Mouse (Mus musculus): Measurements from ENCODE around the gene Hspbp1. TPM values are rescaled to one million over a fixed set of nuclear protein-coding genes. Genes with fewer than 3 reads are reported as not detected.
A peak's percentile ranks its signal among the peaks of the same experiment; 100 is the strongest.

Gene Hspbp1
- polyA plus RNA-seq, 1 experiment from 2014 or later = 115 TPM

DNA sequence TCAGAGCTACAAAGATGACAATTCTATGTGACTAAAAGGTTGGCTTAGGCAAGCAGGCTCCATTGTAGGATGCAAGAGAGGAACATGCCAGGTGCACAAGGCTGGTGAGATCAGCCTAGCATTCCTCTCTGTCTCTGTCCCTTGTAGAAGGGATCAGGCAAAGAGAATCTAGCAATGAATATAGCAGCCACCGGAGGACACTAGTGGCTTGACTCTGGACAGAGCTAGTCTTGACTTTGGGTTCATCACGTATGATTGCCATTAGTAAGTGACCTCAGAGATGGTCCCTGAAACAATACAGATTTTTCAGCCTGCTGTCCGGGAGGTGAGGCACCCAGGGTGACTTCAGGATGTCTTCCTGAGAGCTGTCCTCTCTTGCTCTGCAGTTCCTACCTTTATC, 27.7 kb upstream of the Hspbp1 start:
- no peak overlapping the region for H3K27ac ChIP-seq (ENCODE audit: low read depth, low read length)

GRCm38 (mm10) chr7:4705098-4705497, 20.2 kb upstream of the Hspbp1 start:
- peak overlapping the region; percentile 4; the same call in 1 of the 2 replicates for H3K9ac ChIP-seq (ENCODE audit: low read length)
- 30% methylated on average over 18 of the region's 18 CpGs for WGBS
- no peaks in the 10 kb centered on the region for H3K9me3 ChIP-seq (ENCODE audit: control insufficient read depth, low read length)
- DNase-seq (ENCODE audit: low spot score) (peak; percentile 75), ATAC-seq (replicated peaks; ENCODE audit: low FRiP score) (no peak)
- H3K36me3 ChIP-seq (ENCODE audit: control insufficient read depth, insufficient read depth, low read length) = peaks cover 12% of the 10 kb centered on the region; the same call in 1 of the 2 replicates
- no peaks in the 10 kb centered on the region for H3K4me1 ChIP-seq (replicated peaks; ENCODE audit: control insufficient read depth, insufficient read depth, low read length)
- H3K27me3 ChIP-seq (ENCODE audit: control insufficient read depth, insufficient read depth, low read length) = no peaks in the 10 kb centered on the region
- H3K4me2 ChIP-seq (ENCODE audit: low read depth, low read length, severe bottlenecking) = no peak overlapping the region
- H3K27ac ChIP-seq (ENCODE audit: low read depth, low read length) = no peak overlapping the region
- no peak overlapping the region for H3K4me3 ChIP-seq (ENCODE audit: low read depth, low read length)

More for the DNA sequence above, 27.7 kb upstream of the Hspbp1 start:
- no peaks in the 10 kb centered on the region for H3K4me1 ChIP-seq (replicated peaks; ENCODE audit: control insufficient read depth, insufficient read depth, low read length)
- H3K36me3 ChIP-seq (ENCODE audit: control insufficient read depth, insufficient read depth, low read length) = peaks cover 14% of the 10 kb centered on the region; the same call in 1 of the 2 replicates
- no peak overlapping the region for H3K4me2 ChIP-seq (ENCODE audit: low read depth, low read length, severe bottlenecking)
- no peaks in the 10 kb centered on the region for H3K9me3 ChIP-seq (ENCODE audit: control insufficient read depth, low read length)
- ATAC-seq (replicated peaks; ENCODE audit: low FRiP score) (no peak), DNase-seq (ENCODE audit: low spot score) (no peak)
- H3K4me3 ChIP-seq (ENCODE audit: low read depth, low read length) = no peak overlapping the region
- no peak overlapping the region for H3K9ac ChIP-seq (ENCODE audit: low read length)
- H3K27me3 ChIP-seq (ENCODE audit: control insufficient read depth, insufficient read depth, low read length) = no peaks in the 10 kb centered on the region
- 86% methylated on average over 3 of the region's 3 CpGs for WGBS

DNA sequence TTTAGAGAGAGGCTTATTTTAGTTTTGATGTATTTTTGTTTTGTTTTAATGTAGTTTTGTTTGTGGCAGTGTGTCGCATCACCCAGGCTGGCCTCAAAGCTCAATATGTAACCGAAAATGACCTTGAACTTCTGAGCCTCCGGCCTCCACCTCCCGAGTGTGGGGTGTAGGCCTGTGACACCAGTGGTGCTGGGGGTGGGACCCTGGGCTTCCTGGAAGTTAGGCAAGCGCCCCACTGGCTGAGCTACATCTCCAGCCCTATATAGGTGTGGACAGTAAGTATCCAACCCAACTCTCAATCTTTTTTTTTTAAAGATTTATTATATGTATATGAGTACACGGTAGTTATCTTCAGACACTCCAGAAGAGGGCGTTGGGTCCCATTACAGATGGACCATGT, 18.3 kb upstream of the Hspbp1 start:
- Histone ChIP-seq H3K36me3 (ENCODE audit: control insufficient read depth, insufficient read depth, low read length) (peaks cover 10% of the 10 kb centered on the region; the same call in 1 of the 2 replicates), H3K4me3 (ENCODE audit: low read depth, low read length) (no peak overlapping the region), H3K4me2 (ENCODE audit: low read depth, low read length, severe bottlenecking) (no peak overlapping the region), H3K9me3 (ENCODE audit: control insufficient read depth, low read length) (no peaks in the 10 kb centered on the region), H3K9ac (ENCODE audit: low read length) (no peak overlapping the region), H3K4me1 (replicated peaks; ENCODE audit: control insufficient read depth, insufficient read depth, low read length) (no peaks in the 10 kb centered on the region), H3K27ac (ENCODE audit: low read depth, low read length) (no peak overlapping the region), H3K27me3 (ENCODE audit: control insufficient read depth, insufficient read depth, low read length) (no peaks in the 10 kb centered on the region)
- ATAC-seq (replicated peaks; ENCODE audit: low FRiP score) (no peak), DNase-seq (ENCODE audit: low spot score) (no peak)
- WGBS = 96% methylated on average over 7 of the region's 7 CpGs

DNA sequence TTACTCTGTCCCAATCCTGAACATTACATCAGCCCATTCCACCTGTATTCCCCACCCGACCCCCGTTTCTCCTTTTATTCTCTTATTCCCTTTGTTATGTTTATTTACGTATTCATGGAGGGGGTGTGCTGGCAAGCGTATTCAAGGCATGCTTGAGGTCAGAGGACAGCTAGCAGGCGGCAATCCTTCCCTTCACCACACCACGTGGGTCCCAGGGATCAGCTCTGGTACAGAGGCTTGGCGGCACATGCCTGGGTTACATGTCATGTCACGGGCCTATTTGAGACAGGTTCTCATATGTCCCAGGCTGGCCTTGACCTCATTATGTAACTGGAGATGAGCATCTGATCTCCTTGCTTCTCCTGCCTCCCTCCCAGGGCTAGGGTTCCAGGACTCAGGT, 17.5 kb upstream of the Hspbp1 start:
- DNase-seq (ENCODE audit: low spot score) (no peak), ATAC-seq (replicated peaks; ENCODE audit: low FRiP score) (no peak)
- WGBS = 51% methylated on average over 8 of the region's 8 CpGs

GRCm38 (mm10) chr7:4693004-4693403, 8.1 kb upstream of the Hspbp1 start:
- H3K4me2 ChIP-seq (ENCODE audit: low read depth, low read length, severe bottlenecking) = no peak overlapping the region
- 84% methylated on average over 6 of the region's 6 CpGs for WGBS
- peaks cover 4% of the 10 kb centered on the region; the same call in 1 of the 2 replicates for H3K4me1 ChIP-seq (replicated peaks; ENCODE audit: control insufficient read depth, insufficient read depth, low read length)
- H3K9ac ChIP-seq (ENCODE audit: low read length) = no peak overlapping the region
- no peak for DNase-seq (ENCODE audit: low spot score)
- no peak overlapping the region for H3K4me3 ChIP-seq (ENCODE audit: low read depth, low read length)
- no peak overlapping the region for H3K27ac ChIP-seq (ENCODE audit: low read depth, low read length)
- no peaks in the 10 kb centered on the region for H3K27me3 ChIP-seq (ENCODE audit: control insufficient read depth, insufficient read depth, low read length)
- no peaks in the 10 kb centered on the region for H3K9me3 ChIP-seq (ENCODE audit: control insufficient read depth, low read length)
- no peak for ATAC-seq (replicated peaks; ENCODE audit: low FRiP score)
- peaks cover 2% of the 10 kb centered on the region; the same call in 1 of the 2 replicates for H3K36me3 ChIP-seq (ENCODE audit: control insufficient read depth, insufficient read depth, low read length)

More for the DNA sequence above, 17.5 kb upstream of the Hspbp1 start:
- no peak overlapping the region for H3K27ac ChIP-seq (ENCODE audit: low read depth, low read length)
- H3K4me3 ChIP-seq (ENCODE audit: low read depth, low read length) = no peak overlapping the region
- peaks cover 6% of the 10 kb centered on the region; the same call in 1 of the 2 replicates for H3K36me3 ChIP-seq (ENCODE audit: control insufficient read depth, insufficient read depth, low read length)
- no peak overlapping the region for H3K4me2 ChIP-seq (ENCODE audit: low read depth, low read length, severe bottlenecking)
- no peaks in the 10 kb centered on the region for H3K4me1 ChIP-seq (replicated peaks; ENCODE audit: control insufficient read depth, insufficient read depth, low read length)
- H3K9me3 ChIP-seq (ENCODE audit: control insufficient read depth, low read length) = no peaks in the 10 kb centered on the region
- no peaks in the 10 kb centered on the region for H3K27me3 ChIP-seq (ENCODE audit: control insufficient read depth, insufficient read depth, low read length)
- no peak overlapping the region for H3K9ac ChIP-seq (ENCODE audit: low read length)

GRCm38 (mm10) chr7:4690951-4691653, 6.2 kb upstream of the Hspbp1 start:
- DNase-seq (ENCODE audit: low spot score) (peak; percentile 61), ATAC-seq (replicated peaks; ENCODE audit: low FRiP score) (peak; percentile 74)
- H3K9me3 ChIP-seq (ENCODE audit: control insufficient read depth, low read length) = no peaks in the 10 kb centered on the region
- H3K9ac ChIP-seq (ENCODE audit: low read length) = peak overlapping the region; percentile 100
- peaks cover 2% of the 10 kb centered on the region; the same call in 1 of the 2 replicates for H3K36me3 ChIP-seq (ENCODE audit: control insufficient read depth, insufficient read depth, low read length)
- 6% methylated on average over 17 of the region's 35 CpGs for WGBS
- peak overlapping the region; percentile 99 for H3K4me3 ChIP-seq (ENCODE audit: low read depth, low read length)
- peaks cover 4% of the 10 kb centered on the region; the same call in 1 of the 2 replicates for H3K4me1 ChIP-seq (replicated peaks; ENCODE audit: control insufficient read depth, insufficient read depth, low read length)
- H3K27ac ChIP-seq (ENCODE audit: low read depth, low read length) = peak overlapping the region; percentile 92
- H3K27me3 ChIP-seq (ENCODE audit: control insufficient read depth, insufficient read depth, low read length) = no peaks in the 10 kb centered on the region
- peak overlapping the region; percentile 85 for H3K4me2 ChIP-seq (ENCODE audit: low read depth, low read length, severe bottlenecking)

GRCm38 (mm10) chr7:4690387-4690786, 5.5 kb upstream of the Hspbp1 start, which contains the start of gene Brsk1:
Gene Brsk1, plus strand, starts transcription at chr7:4690604.
- ATAC-seq (replicated peaks; ENCODE audit: low FRiP score) = peak; percentile 89
- Histone ChIP-seq H3K9me3 (ENCODE audit: control insufficient read depth, low read length) (no peaks in the 10 kb centered on the region), H3K36me3 (ENCODE audit: control insufficient read depth, insufficient read depth, low read length) (no peaks in the 10 kb centered on the region; the same call in 1 of the 2 replicates), H3K4me2 (ENCODE audit: low read depth, low read length, severe bottlenecking) (peak within 1 kb of the TSS; percentile 85), H3K4me1 (replicated peaks; ENCODE audit: control insufficient read depth, insufficient read depth, low read length) (peaks cover 4% of the 10 kb centered on the region; the same call in 1 of the 2 replicates), H3K9ac (ENCODE audit: low read length) (peak within 1 kb of the TSS; percentile 100), H3K27ac (ENCODE audit: low read depth, low read length) (peak within 1 kb of the TSS; percentile 92), H3K27me3 (ENCODE audit: control insufficient read depth, insufficient read depth, low read length) (no peaks in the 10 kb centered on the region), H3K4me3 (ENCODE audit: low read depth, low read length) (peak within 1 kb of the TSS; percentile 99)
- DNase-seq (ENCODE audit: low spot score) = peak; percentile 96
- WGBS = under 1% methylated on average over 9 of the region's 18 CpGs

DNA sequence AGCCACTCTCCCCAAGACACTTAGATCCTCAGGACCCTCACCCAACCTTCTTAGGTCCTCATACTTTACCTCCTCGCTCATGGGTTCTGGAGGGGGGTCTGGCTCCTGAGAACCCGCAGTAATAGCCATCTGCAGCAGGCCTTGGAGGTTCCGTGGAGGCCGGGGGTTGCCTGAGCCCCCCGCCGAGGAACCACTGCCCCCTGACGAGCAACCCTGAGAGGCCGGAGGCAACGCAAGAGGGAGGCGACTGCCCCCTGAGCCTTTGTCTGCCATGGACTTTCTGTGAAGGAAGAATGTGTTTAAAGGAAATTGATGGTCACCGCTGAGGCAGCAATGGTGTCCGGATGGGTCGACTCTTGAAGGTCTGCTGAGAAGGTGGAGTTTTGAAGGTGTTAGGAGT, 665 bp downstream of the Hspbp1 start:
- H3K4me1 ChIP-seq (replicated peaks; ENCODE audit: control insufficient read depth, insufficient read depth, low read length) = no peaks in the 10 kb centered on the region; the same call in 1 of the 2 replicates
- peak overlapping the region; percentile 77 for H3K4me3 ChIP-seq (ENCODE audit: low read depth, low read length)
- peak overlapping the region; percentile 77 for H3K4me2 ChIP-seq (ENCODE audit: low read depth, low read length, severe bottlenecking)
- 2% methylated on average over 13 of the region's 13 CpGs for WGBS
- 0 out of 2 replicates have a peak overlapping the region, but pooled peaks have one; percentile 57 for H3K27ac ChIP-seq (ENCODE audit: low read depth, low read length)
- no peak for ATAC-seq (replicated peaks; ENCODE audit: low FRiP score)
- H3K36me3 ChIP-seq (ENCODE audit: control insufficient read depth, insufficient read depth, low read length) = no peaks in the 10 kb centered on the region
- peak; percentile 65 for DNase-seq (ENCODE audit: low spot score)
- H3K27me3 ChIP-seq (ENCODE audit: control insufficient read depth, insufficient read depth, low read length) = no peaks in the 10 kb centered on the region
- no peaks in the 10 kb centered on the region for H3K9me3 ChIP-seq (ENCODE audit: control insufficient read depth, low read length)
- peak overlapping the region; percentile 63 for H3K9ac ChIP-seq (ENCODE audit: low read length)
